Mouse (Mus musculus) spleen, postnatal 10 days (tissue): ENCODE results near the gene Wbp11.

Experiments used
- DNase-seq, 2 experiments: peaks; one replicate each; pipeline ENCODE4 v3.0.0; 2021 to 2022; ENCODE audit warnings: low spot score in 2 of 2

Gene Wbp11

GRCm38 (mm10) chr6:136837323-136837722 is 9.3 kb upstream of the Wbp11 start:
- DNase-seq, result no peak

GRCm38 (mm10) chr6:136835352-136835751 is 7.3 kb upstream of the Wbp11 start, which contains the start of gene Smco3:
Smco3 (minus strand) TSS chr6:136835452.
- DNase-seq, result no peak

GRCm38 (mm10) chr6:136831712-136832111 is 3.7 kb upstream of the Wbp11 start:
- no peak for DNase-seq

- DNase-seq, result no peak
These were observed 648 bp upstream of the Wbp11 start for GRCm38 (mm10) chr6:136828681-136829080.

DNA sequence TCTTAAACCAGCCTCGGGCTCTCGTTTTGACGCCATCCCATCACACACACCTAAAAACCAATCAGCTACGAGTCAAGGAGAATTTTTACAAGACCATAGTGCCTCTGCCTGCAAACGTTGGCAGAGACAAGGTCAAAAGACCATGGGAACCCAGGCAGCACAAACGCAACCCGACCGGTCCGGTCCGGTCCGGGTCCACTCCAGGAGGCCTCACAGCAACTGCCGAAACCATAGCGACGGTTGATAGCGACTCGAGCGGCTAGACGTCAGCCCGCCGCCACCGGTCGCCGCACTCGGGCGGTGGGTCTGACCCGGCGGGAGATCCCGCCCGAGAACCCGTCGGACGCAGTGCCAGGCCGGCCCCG is 535 bp downstream of the Wbp11 start, which contains the start of gene BC049715:
Gene BC049715 (plus strand): TSS at position 111 of the 365 bp plus-strand sequence.
- DNase-seq, result no peak

- no peak for DNase-seq
These were observed 917 bp downstream of the Wbp11 start for GRCm38 (mm10) chr6:136827116-136827515.

- no peak for DNase-seq
These were observed 3.0 kb downstream of the Wbp11 start for GRCm38 (mm10) chr6:136824987-136825386.

DNA sequence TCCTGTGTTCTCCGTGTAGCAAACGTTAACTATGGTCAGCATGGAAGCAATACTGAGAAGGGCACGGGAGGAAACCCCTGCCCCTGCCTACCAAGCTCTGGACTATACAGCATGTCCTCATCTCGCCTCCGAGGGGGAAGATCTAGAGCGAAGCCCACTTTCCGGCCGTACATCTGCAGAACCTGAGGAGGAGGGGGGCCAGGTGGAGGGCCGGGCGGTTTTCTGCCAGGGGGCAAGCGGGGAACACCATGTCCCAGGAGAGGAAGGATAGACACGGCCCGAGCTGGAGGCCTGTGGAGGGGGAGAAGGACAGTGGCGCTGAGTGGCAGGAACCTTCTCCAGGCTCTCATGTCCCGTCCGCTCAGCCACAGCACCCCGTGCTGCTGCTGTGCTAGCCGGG is 6.9 kb downstream of the Wbp11 start:
- DNase-seq, result no peak

DNA sequence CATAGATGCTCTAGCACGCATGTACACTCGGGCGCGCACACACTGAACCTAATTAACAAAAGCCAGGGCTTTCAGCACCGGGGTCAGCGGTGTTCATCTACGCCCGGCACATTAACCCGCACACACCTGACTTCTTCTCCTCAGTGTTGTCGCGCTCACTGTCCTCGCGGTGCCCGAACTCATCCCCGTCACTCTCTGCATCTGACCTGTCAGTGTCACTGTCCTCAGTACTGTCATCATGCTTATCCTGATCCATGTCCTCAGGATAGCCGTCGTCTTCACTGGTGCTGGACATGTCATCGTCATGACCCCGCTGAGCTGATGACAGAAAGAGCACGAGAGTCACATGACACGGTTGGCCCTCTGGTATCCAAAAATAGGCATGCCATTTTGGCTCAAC is 7.7 kb downstream of the Wbp11 start:
- no peak for DNase-seq

GRCm38 (mm10) chr6:136817549-136817948 is 10.5 kb downstream of the Wbp11 start:
- no peak for DNase-seq

DNA sequence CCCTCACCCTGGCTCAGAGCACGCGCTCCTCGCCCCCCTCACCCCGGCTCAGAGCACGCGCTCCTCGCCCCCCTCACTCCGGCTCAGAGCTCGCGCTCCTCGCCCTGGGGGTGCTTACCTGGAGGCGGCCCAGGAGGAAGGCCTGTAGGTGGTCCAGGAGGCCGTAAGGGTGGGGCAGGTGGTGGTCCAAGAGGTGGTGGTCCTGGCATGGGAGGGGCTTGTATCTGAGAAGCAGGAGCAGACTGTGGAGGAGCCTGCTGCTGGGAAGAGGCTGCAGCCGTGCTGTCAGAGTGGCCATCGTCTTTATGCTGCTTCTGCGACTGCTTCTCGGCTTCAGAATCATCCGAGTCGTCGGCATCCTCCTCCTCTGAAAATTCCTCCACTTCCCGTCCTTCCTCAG is 11.2 kb downstream of the Wbp11 start:
- DNase-seq, result no peak

DNA sequence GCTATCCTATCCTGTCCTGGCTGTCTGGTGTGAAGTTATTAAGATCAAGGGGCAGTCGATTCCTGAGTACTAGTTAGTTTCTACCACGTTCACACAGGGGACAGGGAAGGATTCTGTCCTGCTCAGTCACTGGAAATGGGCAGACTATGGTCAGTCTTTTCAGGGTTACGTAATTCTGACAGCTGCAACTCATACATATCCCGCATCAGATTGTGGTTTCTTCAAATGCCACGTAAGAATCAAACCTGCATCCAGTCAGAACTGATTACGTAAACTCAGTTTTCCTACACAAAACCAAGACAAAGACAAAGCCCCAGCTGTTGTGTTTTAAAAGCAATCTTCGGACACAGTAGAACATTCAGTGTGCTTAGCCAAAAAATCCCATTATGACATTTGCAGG is 12.7 kb downstream of the Wbp11 start:
- DNase-seq, result no peak

GRCm38 (mm10) chr6:136813117-136813516 is 14.9 kb downstream of the Wbp11 start:
- no peak for DNase-seq

GRCm38 (mm10) chr6:136811196-136811595 is 16.8 kb downstream of the Wbp11 start:
- no peak for DNase-seq

DNA sequence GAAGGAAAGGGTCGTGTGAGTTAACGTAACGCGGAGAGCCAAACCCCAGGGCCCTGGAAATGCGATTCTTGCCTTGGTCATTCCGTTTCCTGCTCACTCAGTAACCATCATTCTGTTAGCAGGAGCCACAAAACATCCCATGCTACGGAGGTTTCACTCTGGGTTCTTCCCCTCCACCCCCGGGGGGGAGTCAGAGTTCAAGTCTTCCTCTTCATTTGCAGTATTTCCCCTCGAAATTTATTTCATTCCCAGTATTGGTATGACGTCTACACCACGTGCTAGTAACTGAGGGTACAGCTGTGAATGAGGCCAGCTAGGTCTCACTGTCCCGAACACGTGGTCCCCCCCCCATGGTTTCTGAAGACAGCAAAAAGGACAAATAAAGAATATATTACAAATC is 18.4 kb downstream of the Wbp11 start:
- DNase-seq, result no peak

DNA sequence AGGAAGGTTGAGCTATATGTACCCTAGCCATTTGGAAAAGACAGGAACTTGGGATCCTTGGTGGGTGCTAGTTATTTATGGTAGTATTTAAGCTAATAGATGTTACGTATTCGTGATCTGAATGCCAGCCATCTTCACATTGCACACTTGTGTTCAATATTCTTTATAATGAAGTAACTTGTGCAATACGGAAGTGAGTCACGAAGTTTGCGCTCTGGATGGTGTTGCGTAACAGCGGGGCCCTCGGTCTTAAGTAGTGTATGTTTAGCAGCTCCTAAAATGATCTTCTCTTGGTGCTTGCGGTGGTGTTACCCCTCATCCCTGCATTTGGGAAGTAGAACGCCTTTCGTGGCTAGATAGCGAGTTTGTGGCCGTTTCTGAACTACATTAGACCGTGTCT is 19.0 kb downstream of the Wbp11 start:
- peak in 1 of 2 experiments; percentile 69 for DNase-seq

GRCm38 (mm10) chr6:136808631-136809046 is 19.4 kb downstream of the Wbp11 start:
- DNase-seq, result peak; percentile 69 to 72

DNA sequence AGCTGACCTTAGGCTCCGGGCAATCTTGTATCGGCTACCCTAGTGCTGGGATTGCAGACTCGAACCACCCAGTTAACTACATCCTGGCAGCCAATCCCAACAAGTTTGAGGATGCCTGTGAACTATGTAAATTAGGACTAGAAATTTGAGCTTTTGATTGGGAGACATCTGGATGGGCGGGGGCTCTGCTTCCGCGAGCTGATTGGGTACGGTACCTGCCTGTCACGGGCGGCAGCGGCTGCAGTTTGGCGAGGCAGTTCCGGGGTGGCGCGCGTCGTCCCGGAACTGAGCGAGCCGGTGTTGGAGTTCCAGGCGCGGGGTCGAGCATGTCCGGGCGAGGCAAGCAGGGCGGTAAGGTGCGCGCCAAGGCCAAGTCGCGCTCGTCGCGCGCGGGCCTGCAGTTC is 20.0 kb downstream of the Wbp11 start, which contains the start of gene H2afj:
Gene H2afj (plus strand): TSS at position 231 of the 404 bp plus-strand sequence.
- DNase-seq, result peak; percentile 98

DNA sequence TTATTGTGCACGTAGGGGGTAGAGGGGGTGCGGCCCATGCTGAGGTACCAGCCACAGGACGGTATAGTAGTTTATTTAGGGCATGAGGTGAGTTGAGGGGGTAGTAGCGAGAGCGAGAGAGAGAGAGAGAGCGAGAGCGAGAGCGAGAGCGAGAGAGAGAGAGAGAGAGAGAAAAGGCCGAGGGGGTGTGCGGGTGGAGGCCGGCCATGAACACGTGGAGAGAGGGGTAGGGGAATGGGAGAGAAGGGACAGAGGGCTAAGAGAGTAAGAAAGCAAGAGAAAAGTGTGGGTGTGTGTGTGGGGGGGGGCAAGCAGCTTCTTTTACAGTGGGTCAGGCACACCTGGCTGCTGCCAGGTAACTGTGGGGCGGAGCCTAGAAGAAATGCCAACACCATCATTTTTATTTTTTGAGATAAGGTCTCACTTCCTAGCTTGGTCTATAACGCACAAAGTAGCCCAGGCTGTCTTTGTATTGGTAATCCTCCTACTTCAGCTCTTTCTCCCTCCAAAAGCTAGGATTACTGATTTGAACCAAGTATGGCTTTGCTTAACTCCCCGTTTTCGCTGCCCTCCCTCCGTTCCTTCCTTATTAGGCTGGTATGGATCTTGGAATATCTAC is 20.5 kb downstream of the Wbp11 start:
- no peak for DNase-seq

- DNase-seq, result no peak
These were observed 21.2 kb downstream of the Wbp11 start for GRCm38 (mm10) chr6:136806819-136807218.

DNA sequence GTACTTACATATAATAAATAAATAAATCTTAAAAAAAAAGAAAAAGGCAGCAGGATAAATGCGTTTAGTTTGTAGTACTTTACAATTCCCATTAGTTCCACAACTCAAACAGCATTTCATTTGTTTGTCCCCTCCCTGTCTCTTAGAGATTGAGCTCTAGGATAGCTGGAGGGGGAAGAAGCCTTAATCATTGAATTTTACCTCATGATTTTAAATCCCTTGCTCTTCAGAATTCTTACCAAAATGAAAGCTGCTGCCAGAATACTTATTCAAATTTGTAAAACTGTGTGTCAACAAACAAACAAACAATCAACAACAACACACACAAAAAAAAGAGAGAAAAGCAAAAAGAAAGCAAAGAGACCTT is 22.6 kb downstream of the Wbp11 start:
- no peak for DNase-seq

- DNase-seq, result peak in 1 of 2 experiments; percentile 38
These were observed 23.2 kb downstream of the Wbp11 start for GRCm38 (mm10) chr6:136804705-136805408.
